Mouse (Mus musculus) liver, adult 2 months (tissue): ENCODE measurements around the gene Gjd3.

Source experiments
- CTCF ChIP-seq: fragments of 200-500 bp; IDR thresholded peaks from 2 replicates; pipeline ENCODE4 v1.5.1; 2011; ENCODE audit warnings: low read depth, low read length, control low read depth
- POLR2A ChIP-seq: fragments of 200-500 bp; IDR thresholded peaks from 2 replicates; pipeline ENCODE4 v1.6.1; 2011; ENCODE audit warnings: low read length, control low read depth; ENCODE audit not compliant: insufficient read depth; ENCODE audit errors: extremely low read depth

GRCm38 (mm10) chr11:98949242-98949957 lies 33.4 kb downstream of the Gjd3 start:
- no peak for TF ChIP-seq POLR2A
- TF ChIP-seq CTCF = no peak
